Mouse (Mus musculus) spleen, adult 2 months (tissue): ENCODE results near the gene Rbm25. TPM values are rescaled to one million over a fixed set of nuclear protein-coding genes. Genes with fewer than 3 reads are reported as not detected.

Experiments
- DNase-seq, 2 experiments: peaks; one replicate each; pipeline versions ENCODE4 v3.0.0 to v3.0.0-alpha.2; 2012 to 2021; ENCODE audit warnings: low spot score in 2 of 2, low read depth in 1 of 2
- H3K27ac ChIP-seq: fragments of 200-500 bp; 2 replicates; pipeline ENCODE4 v1.5.1; 2012; ENCODE audit warnings: low read length, inconsistent platforms; ENCODE audit not compliant: insufficient read depth
- H3K27me3 ChIP-seq: fragments of 200-500 bp; 2 replicates; pipeline ENCODE4 v1.6.1; 2012; ENCODE audit warnings: mild to moderate bottlenecking, moderate library complexity, low read length, inconsistent platforms; ENCODE audit not compliant: control insufficient read depth, insufficient read depth
- H3K36me3 ChIP-seq: fragments of 200-500 bp; 2 replicates; pipeline ENCODE4 v1.6.1; 2012; ENCODE audit warnings: mild to moderate bottlenecking, low read length, inconsistent platforms; ENCODE audit not compliant: control insufficient read depth, insufficient read depth
- H3K4me1 ChIP-seq: fragments of 200-500 bp; 2 replicates; pipeline ENCODE4 v1.6.1; 2011; ENCODE audit warnings: inconsistent platforms; ENCODE audit not compliant: control insufficient read depth, insufficient read depth, insufficient read length
- H3K4me3 ChIP-seq: fragments of 200-500 bp; 2 replicates; pipeline ENCODE4 v1.5.1; 2011; ENCODE audit warnings: mild to moderate bottlenecking, inconsistent platforms; ENCODE audit not compliant: insufficient read depth, insufficient read length; ENCODE audit errors: extremely low read depth
- CTCF ChIP-seq: fragments of 200-500 bp; IDR thresholded peaks from 2 replicates; pipeline ENCODE4 v1.5.1; 2011; ENCODE audit warnings: mild to moderate bottlenecking, inconsistent platforms; ENCODE audit not compliant: insufficient read depth, insufficient read length, insufficient replicate concordance; ENCODE audit errors: extremely low read depth
- POLR2A ChIP-seq: fragments of 200-500 bp; IDR thresholded peaks from 2 replicates; pipeline ENCODE4 v1.6.1; 2011; ENCODE audit warnings: low read depth, low read length, inconsistent platforms
- whole genome bisulfite sequencing: fragments of 180-500 bp; shearing (Covaris S2); methylation state at CpG from one replicate; pipeline ENCODE4 v1.1.7; 2018; 5-methylcytosine and 5-hydroxymethylcytosine counted together
- polyA plus RNA-seq: library from polyadenylated mRNA; depleted of rRNA; stranded (reverse); fragments of >200 nt; gene quantifications from 2 replicates; pipeline ENCODE4 v1.2.3, GENCODE M21; 2012

Gene Rbm25
- polyA plus RNA-seq, 1 experiment = 20.2 TPM

DNA sequence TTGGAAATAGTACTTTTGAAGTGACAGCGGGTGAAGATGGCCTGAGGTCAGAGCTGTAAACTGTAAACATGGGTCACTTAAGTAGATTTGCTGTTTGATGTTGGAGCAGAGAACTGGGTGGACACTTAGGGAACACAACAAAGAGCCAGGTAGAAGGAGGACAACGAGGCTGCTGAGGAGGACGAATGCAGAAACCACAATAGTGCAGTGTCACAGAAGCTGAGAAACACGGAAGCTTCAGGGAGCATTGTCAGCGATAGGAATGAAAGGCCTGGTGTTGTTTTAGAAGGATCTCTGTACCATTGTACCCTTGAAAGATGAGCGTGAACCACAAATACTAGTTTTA, 58.0 kb downstream of the Rbm25 start:
- peak overlapping the region; percentile 95 for H3K4me3 ChIP-seq
- no peak for DNase-seq
- no peaks in the 10 kb centered on the region for H3K4me1 ChIP-seq
- no peaks in the 10 kb centered on the region for H3K27me3 ChIP-seq
- peak overlapping the region; percentile 94 for H3K27ac ChIP-seq
- 1% methylated on average over 6 of the region's 6 CpGs for WGBS
- no peak for TF ChIP-seq POLR2A
- no peak for TF ChIP-seq CTCF
- H3K36me3 ChIP-seq = no peaks in the 10 kb centered on the region

GRCm38 (mm10) chr12:83694011-83694410, 63.0 kb downstream of the Rbm25 start:
- Histone ChIP-seq H3K36me3 (0 out of 2 replicates have a peak, but pooled peaks cover 2% of the 10 kb centered on the region), H3K27me3 (no peaks in the 10 kb centered on the region), H3K4me3 (no peak overlapping the region), H3K4me1 (no peaks in the 10 kb centered on the region), H3K27ac (no peak overlapping the region)
- no peak for TF ChIP-seq POLR2A
- TF ChIP-seq CTCF = no peak
- DNase-seq = no peak
- WGBS = 90% methylated on average over 5 of the region's 5 CpGs

DNA sequence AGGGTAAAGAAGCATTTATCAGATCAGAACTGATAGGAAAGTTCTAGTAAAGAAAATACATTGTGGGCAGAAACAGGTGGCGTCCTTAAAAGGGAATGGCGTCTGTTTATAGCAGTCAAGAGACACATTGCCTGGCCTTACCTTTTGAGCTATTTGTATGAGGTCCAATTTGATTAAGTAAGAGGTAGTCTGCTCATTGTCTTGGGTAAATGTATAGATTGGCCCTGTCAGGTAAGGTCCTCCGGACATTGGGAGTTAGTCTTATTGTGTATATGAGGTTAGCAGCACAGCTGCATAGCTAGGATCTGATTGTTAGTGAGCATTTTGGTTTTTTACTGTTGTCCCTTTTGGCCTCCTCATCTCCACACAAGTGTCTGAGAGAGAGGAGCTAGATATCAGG, 63.6 kb downstream of the Rbm25 start:
- no peak for DNase-seq
- TF ChIP-seq CTCF (no peak), POLR2A (no peak)
- Histone ChIP-seq H3K27ac (no peak overlapping the region), H3K4me1 (no peaks in the 10 kb centered on the region), H3K4me3 (no peak overlapping the region), H3K27me3 (no peaks in the 10 kb centered on the region), H3K36me3 (peaks cover 5% of the 10 kb centered on the region)
- WGBS = 89% methylated on average over 3 of the region's 3 CpGs

DNA sequence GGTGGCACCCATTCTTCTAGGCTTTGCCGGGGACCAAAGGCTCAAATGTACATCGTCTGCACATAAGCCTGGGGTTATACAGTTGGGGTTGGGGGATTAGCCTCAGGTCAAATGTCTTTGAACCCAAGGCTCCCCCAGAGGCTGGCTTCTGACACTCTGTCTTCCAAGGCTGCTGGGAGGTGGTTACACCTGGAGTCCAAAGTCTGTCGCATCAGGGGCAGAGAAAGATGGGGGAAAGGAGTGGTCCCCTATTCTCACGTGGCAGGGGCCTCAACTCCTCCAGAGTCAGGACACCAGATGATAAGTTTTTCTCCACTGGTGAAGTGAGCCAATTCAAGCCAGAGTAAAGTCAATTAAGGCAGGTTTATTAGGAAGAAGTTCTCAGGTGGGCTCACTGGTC, 67.6 kb downstream of the Rbm25 start:
- H3K4me1 ChIP-seq = no peaks in the 10 kb centered on the region; the same call in 1 of the 2 replicates
- TF ChIP-seq POLR2A (no peak), CTCF (no peak)
- H3K27ac ChIP-seq = no peak overlapping the region
- no peaks in the 10 kb centered on the region for H3K27me3 ChIP-seq
- DNase-seq = no peak
- WGBS = 92% methylated on average over 4 of the region's 4 CpGs
- H3K4me3 ChIP-seq = no peak overlapping the region
- H3K36me3 ChIP-seq = peaks cover 16% of the 10 kb centered on the region

DNA sequence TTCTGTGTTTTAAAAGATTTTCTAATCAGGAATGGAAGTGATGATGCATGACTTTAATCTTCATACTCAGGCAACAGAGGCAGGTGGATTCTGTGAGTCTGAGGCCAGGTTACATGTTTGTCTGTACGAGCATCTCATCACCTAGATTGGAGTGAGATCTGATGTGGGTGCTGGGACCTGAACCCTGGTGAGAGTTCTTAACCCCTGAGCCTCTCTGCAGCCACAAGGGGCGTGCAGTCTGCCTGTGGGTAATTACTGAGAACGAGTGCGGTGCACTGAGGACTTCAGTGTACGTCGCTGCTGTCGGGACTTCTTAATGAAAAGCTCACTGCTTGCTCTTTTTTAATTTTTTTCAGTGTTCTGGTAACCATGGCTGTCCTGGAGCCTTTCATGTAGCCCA, 70.6 kb downstream of the Rbm25 start:
- Histone ChIP-seq H3K36me3 (peaks cover 15% of the 10 kb centered on the region), H3K4me1 (no peaks in the 10 kb centered on the region; the same call in 1 of the 2 replicates), H3K4me3 (no peak overlapping the region), H3K27ac (no peak overlapping the region), H3K27me3 (no peaks in the 10 kb centered on the region)
- no peak for TF ChIP-seq CTCF
- TF ChIP-seq POLR2A = no peak
- WGBS = 93% methylated on average over 7 of the region's 7 CpGs
- DNase-seq = no peak

- no peak for TF ChIP-seq POLR2A
- DNase-seq = no peak
- 93% methylated on average over 4 of the region's 4 CpGs for WGBS
- H3K36me3 ChIP-seq = peaks cover 15% of the 10 kb centered on the region
- no peaks in the 10 kb centered on the region; the same call in 1 of the 2 replicates for H3K4me1 ChIP-seq
- H3K27me3 ChIP-seq = no peaks in the 10 kb centered on the region
- no peak overlapping the region for H3K27ac ChIP-seq
- H3K4me3 ChIP-seq = no peak overlapping the region
Observed at GRCm38 (mm10) chr12:83702796-83703195, 71.8 kb downstream of the Rbm25 start.

DNA sequence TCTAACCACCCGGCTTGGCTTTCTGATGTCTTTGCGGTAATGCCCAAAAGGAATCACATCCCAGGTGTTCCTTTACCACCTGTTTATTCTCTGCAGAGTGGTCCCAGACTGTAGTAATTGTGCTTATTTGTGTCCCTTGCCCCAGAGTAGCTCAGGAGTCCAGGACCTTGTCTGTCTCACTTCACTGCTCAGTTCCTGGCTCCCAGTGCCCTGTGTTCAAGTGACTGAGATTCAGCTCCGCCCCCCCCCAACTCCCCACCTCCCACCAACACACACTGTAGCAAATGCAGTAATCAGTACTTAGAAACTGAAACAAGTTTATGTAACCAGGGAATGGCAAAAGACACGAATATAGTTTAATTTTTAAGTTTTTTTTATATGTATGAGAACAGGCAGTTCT, 75.9 kb downstream of the Rbm25 start:
- 89% methylated on average over 4 of the region's 4 CpGs for WGBS
- peaks cover 10% of the 10 kb centered on the region for H3K36me3 ChIP-seq
- TF ChIP-seq POLR2A = no peak
- no peak for TF ChIP-seq CTCF

More for the DNA sequence above, 75.9 kb downstream of the Rbm25 start:
- H3K27me3 ChIP-seq = no peaks in the 10 kb centered on the region
- no peak for DNase-seq
- H3K27ac ChIP-seq = no peak overlapping the region
- H3K4me3 ChIP-seq = no peak overlapping the region
- no peaks in the 10 kb centered on the region; the same call in 1 of the 2 replicates for H3K4me1 ChIP-seq
